Mouse (Mus musculus) 3T3-L1 (cell line): ENCODE measurements around the gene Ropn1l.

ENCODE experiments used
- DNase-seq: peaks from one replicate; pipeline ENCODE4 v3.0.0-alpha.2; 2015; ENCODE audit warnings: low read depth, low spot score

Ropn1l gene

GRCm38 (mm10) chr15:31407490-31407889 is 46.0 kb downstream of the Ropn1l start:
- no peak for DNase-seq

- no peak for DNase-seq
Measured at GRCm38 (mm10) chr15:31406881-31407280, 46.7 kb downstream of the Ropn1l start.

- DNase-seq = no peak
Measured at GRCm38 (mm10) chr15:31404346-31404745, 49.2 kb downstream of the Ropn1l start.

- no peak for DNase-seq
Measured at GRCm38 (mm10) chr15:31402200-31402892, 51.2 kb downstream of the Ropn1l start.

- no peak for DNase-seq
Measured at GRCm38 (mm10) chr15:31400974-31401373, 52.6 kb downstream of the Ropn1l start.

- no peak for DNase-seq
Measured at GRCm38 (mm10) chr15:31398769-31399168, 54.8 kb downstream of the Ropn1l start.

- no peak for DNase-seq
Measured at GRCm38 (mm10) chr15:31397379-31397778, 56.2 kb downstream of the Ropn1l start.

GRCm38 (mm10) chr15:31396755-31397154 is 56.8 kb downstream of the Ropn1l start:
- DNase-seq = no peak

GRCm38 (mm10) chr15:31395986-31396385 is 57.6 kb downstream of the Ropn1l start:
- DNase-seq = no peak

- no peak for DNase-seq
Measured at GRCm38 (mm10) chr15:31393402-31393801, 60.1 kb downstream of the Ropn1l start.

- no peak for DNase-seq
Measured at GRCm38 (mm10) chr15:31392705-31393104, 60.8 kb downstream of the Ropn1l start.

- peak; percentile 14 for DNase-seq
Measured at GRCm38 (mm10) chr15:31392135-31392534, 61.4 kb downstream of the Ropn1l start.
